Mouse (Mus musculus) hindbrain, embryonic 16.5 days (tissue): ENCODE data around the gene Scarf2. TPM values are rescaled to one million over a fixed set of nuclear protein-coding genes. Genes with fewer than 3 reads are reported as not detected.

Experiments used
- ATAC-seq: fragments of 200-750 bp; cut with Nextera tagmentation; 2 replicates; pipeline ENCODE4 v1.8.0; 2017; ENCODE audit warnings: moderate TSS enrichment, moderate library complexity
- H3K27ac ChIP-seq: fragments of 300-500 bp; sonication (generic); 2 replicates; pipeline ENCODE4 v1.5.1; 2014; ENCODE audit warnings: low read depth, mild to moderate bottlenecking, control low read depth, low read length, moderate library complexity
- H3K27me3 ChIP-seq: fragments of 300-500 bp; sonication (generic); replicated peaks from 2 replicates; pipeline ENCODE4 v1.6.1; 2014; ENCODE audit warnings: low read length; ENCODE audit not compliant: control insufficient read depth, insufficient read depth
- H3K36me3 ChIP-seq: fragments of 300-500 bp; sonication (generic); 2 replicates; pipeline ENCODE4 v1.6.1; 2014; ENCODE audit warnings: mild to moderate bottlenecking, low read length, moderate library complexity, mixed read lengths; ENCODE audit not compliant: control insufficient read depth, insufficient read depth
- H3K4me1 ChIP-seq: fragments of 300-500 bp; sonication (generic); 2 replicates; pipeline ENCODE4 v1.6.1; 2014; ENCODE audit warnings: low read depth, low read length; ENCODE audit not compliant: control insufficient read depth, insufficient read depth
- H3K4me2 ChIP-seq: fragments of 300-500 bp; sonication (generic); 2 replicates; pipeline ENCODE4 v1.6.1; 2014; ENCODE audit warnings: mild to moderate bottlenecking, low read length, control low read depth, moderate library complexity
- H3K4me3 ChIP-seq: fragments of 300-500 bp; sonication (generic); 2 replicates; pipeline ENCODE4 v1.5.1; 2014; ENCODE audit warnings: mild to moderate bottlenecking, low read length, control low read depth, moderate library complexity
- H3K9ac ChIP-seq: fragments of 300-500 bp; sonication (generic); 2 replicates; pipeline ENCODE4 v1.6.1; 2014; ENCODE audit warnings: low read depth, mild to moderate bottlenecking, control low read depth, low read length, moderate library complexity
- H3K9me3 ChIP-seq: fragments of 300-500 bp; sonication (generic); 2 replicates; pipeline ENCODE4 v1.6.1; 2014; ENCODE audit warnings: mild to moderate bottlenecking, low read length, moderate library complexity; ENCODE audit not compliant: control insufficient read depth
- WGBS: fragments of 180-500 bp; shearing (Covaris S2); extraction: QIAGEN DNeasy Blood & Tissue Kit; methylation state at CpG from one replicate; pipeline ENCODE4 v1.1.7; 2014; 5-methylcytosine and 5-hydroxymethylcytosine counted together
- polyA plus RNA-seq: library from polyadenylated mRNA; unstranded; fragments of >200 nt; fragmentation: Nextera tagmentation; extraction: Ambion mirVana; gene quantifications from 2 replicates; pipeline ENCODE4 v1.2.1, GENCODE M21; 2015

The Scarf2 gene
- 1.4 TPM in 2 replicates for polyA plus RNA-seq

DNA sequence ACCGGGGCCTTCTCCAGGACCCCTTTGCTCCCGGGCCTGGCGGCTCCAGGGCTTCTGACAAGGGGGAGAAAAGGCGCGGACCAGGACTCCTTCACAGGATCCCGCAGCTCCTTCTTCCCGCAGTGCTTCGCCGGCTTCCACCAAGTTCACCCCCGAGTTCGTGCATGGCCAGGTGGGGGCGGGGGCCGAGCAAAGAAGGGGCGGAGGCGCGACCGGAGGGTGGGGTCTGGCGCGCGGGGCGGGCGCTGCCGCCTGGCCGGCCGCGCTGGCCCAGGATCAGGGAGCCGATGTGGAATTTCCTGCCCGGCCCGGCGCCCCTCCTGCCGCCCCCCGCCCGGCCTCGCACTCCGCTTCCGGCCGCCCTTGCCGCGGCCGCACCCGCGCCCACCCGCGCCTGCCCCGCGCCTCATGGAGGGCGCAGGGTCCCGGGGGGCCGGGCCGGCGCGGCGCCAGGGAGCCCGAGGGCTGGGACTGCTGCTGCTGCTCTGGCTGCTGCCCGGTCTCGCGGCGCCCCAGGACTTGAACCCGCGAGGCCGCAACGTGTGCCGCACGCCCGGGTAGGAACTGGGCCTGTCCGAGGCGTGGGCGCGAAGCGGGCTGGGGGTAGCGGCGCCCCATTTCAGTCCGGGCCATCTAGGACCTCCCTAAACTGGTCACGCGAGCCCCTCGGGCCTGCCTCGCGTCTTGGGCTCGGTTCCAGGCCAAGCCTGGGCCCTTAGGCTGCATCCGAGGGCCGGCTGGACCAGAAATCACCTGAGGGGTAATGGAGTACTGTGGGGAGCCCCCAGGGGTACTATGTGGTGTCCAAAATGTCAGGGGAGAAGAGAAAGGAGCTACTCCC lies at the start of gene Scarf2:
Gene Scarf2 (plus strand): TSS at position 312 of the 841 bp plus-strand sequence.
- Histone ChIP-seq H3K4me2 (peak within 1 kb of the TSS; percentile 89), H3K9ac (peak within 1 kb of the TSS; percentile 70), H3K36me3 (peaks cover 2% of the 10 kb centered on the region; the same call in 1 of the 2 replicates), H3K9me3 (no peaks in the 10 kb centered on the region), H3K27me3 (peaks cover 53% of the 10 kb centered on the region), H3K27ac (no peak within 1 kb of the TSS; the same call in 1 of the 2 replicates), H3K4me3 (peak within 1 kb of the TSS; percentile 54), H3K4me1 (peaks cover 14% of the 10 kb centered on the region)
- no peak for ATAC-seq
- WGBS = 1% methylated on average over 54 of the region's 81 CpGs

DNA sequence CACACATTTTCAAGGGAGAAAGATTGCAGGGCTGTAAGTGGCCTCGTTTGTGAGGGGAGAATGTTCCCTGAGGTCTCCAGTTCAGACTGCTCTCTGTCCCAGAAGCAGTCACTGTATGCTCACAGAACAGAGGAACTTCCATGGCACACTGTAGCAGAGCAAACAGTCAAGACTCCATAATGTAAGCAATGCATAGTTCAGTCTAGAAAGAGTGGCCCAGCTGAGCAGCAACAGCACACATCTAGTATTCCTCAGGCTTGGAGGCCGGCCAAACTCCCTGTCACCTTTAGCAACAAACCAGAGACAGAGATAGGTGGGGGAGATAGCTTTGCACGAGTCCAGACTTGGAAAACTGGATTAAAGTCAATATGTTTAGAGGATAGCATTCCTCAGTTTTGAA lies 44.1 kb upstream of the Scarf2 start:
- Histone ChIP-seq H3K4me1 (no peaks in the 10 kb centered on the region), H3K4me3 (no peak overlapping the region), H3K27me3 (no peaks in the 10 kb centered on the region), H3K27ac (no peak overlapping the region), H3K9me3 (no peaks in the 10 kb centered on the region), H3K4me2 (no peak overlapping the region), H3K36me3 (no peaks in the 10 kb centered on the region), H3K9ac (no peak overlapping the region; the same call in 1 of the 2 replicates)
- ATAC-seq = no peak
- WGBS = 37% methylated on average over 3 of the region's 3 CpGs

DNA sequence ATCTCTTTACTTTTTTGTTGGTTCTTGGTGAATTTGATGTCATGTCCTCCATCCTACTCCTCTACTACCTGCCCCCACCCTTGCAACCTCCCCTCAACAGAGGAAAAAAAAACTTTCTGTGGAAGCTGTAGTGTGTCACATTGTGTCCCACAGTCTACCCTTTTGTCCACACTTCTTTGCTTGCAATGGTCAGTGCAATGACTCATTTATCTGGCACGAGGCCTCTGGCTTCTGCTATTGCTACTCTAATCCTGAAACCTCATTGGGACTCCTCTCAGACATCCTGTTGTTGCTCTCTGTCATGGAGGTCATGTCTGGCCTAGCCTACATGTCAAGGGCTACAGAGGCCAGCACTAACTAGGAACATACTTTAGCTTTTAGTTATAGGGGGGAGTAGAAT lies 43.4 kb upstream of the Scarf2 start:
- no peak overlapping the region for H3K4me3 ChIP-seq
- no peaks in the 10 kb centered on the region for H3K9me3 ChIP-seq
- H3K27me3 ChIP-seq = no peaks in the 10 kb centered on the region
- H3K36me3 ChIP-seq = no peaks in the 10 kb centered on the region
- no peak for ATAC-seq
- no peak overlapping the region for H3K27ac ChIP-seq
- no peak overlapping the region for H3K4me2 ChIP-seq
- H3K9ac ChIP-seq = no peak overlapping the region
- 44% methylated on average over 1 of the region's 1 CpGs for WGBS
- H3K4me1 ChIP-seq = 0 out of 2 replicates have a peak, but pooled peaks cover under 1% of the 10 kb centered on the region

DNA sequence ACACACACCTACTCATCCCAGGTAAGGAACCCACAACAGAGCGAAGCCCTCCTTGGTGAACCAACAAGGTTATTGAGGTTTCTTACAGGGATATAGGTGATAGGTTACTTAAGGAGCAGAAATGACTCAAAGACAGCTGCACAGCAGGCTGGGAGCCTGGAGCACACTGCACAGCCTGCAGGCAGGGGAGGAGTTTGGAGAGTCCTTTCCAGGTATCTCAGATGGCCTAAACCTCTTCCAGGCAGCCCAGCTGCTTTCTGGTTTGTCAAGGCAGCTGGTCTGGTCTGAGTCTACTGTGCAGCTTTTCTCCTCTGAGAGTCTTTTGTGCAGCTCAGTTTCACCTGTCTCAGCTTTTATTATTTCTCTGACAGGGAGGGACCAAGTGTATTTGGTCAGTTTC lies 39.3 kb upstream of the Scarf2 start:
- Histone ChIP-seq H3K9ac (no peak overlapping the region), H3K36me3 (no peaks in the 10 kb centered on the region), H3K27me3 (no peaks in the 10 kb centered on the region), H3K27ac (no peak overlapping the region), H3K4me1 (peaks cover 19% of the 10 kb centered on the region), H3K9me3 (no peaks in the 10 kb centered on the region), H3K4me3 (no peak overlapping the region), H3K4me2 (no peak overlapping the region)
- WGBS = 100% methylated on average over 1 of the region's 1 CpGs
- ATAC-seq = no peak

DNA sequence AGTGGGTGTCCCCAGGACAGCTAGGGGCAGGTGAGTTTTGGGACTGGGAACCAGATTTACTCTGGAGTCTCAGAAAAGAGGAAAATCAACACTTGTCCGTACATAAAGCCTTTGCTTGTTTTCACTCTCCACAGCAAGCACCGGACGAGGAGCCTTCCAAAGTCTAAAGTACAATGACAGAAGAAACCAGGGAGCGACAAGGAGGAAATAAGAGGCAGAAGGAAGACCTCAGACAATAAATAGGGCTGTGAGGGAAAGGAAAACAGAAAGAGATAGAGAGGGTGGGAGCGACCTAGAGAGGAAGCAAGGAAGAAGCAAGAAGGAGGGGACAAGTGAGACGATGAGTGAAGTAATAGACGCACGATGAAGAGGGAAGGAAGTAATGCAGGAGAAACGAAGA lies 38.2 kb upstream of the Scarf2 start:
- H3K4me2 ChIP-seq = peak overlapping the region; percentile 65
- WGBS = 44% methylated on average over 9 of the region's 9 CpGs
- H3K4me1 ChIP-seq = peaks cover 19% of the 10 kb centered on the region
- no peaks in the 10 kb centered on the region for H3K9me3 ChIP-seq
- ATAC-seq = no peak
- no peaks in the 10 kb centered on the region for H3K27me3 ChIP-seq
- peak overlapping the region; percentile 62 for H3K27ac ChIP-seq
- H3K36me3 ChIP-seq = no peaks in the 10 kb centered on the region
- H3K4me3 ChIP-seq = peak overlapping the region; percentile 65
- H3K9ac ChIP-seq = peak overlapping the region; percentile 65

DNA sequence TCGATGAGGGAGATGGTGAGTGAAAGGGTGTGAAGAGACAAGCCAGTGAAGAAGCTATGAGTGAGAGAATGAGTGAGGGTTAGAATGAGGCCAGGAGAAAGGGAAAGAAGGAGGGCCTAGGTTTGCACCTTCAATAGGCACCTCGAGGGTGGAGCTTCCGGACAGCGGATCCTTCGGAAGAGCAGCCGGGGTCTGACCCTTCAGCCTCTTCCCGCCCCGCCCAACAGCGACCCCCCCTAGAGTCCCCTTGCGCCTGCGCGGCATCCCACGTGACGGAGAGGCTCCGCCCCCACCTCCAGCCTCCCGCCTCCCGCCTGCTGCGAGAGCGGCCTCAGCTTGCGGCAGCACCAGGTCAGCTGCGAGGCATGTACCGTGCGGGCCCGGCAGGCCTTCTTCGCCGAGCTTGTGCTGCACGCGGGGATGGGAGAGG lies 37.7 kb upstream of the Scarf2 start, which contains the start of gene Klhl22:
Gene Klhl22 (plus strand): TSS at position 275 of the 430 bp plus-strand sequence.
- WGBS = 2% methylated on average over 25 of the region's 28 CpGs
- Histone ChIP-seq H3K9ac (peak within 1 kb of the TSS; percentile 91), H3K27ac (peak within 1 kb of the TSS; percentile 83), H3K4me3 (peak within 1 kb of the TSS; percentile 65), H3K9me3 (no peaks in the 10 kb centered on the region), H3K4me1 (peaks cover 23% of the 10 kb centered on the region), H3K27me3 (no peaks in the 10 kb centered on the region), H3K36me3 (no peaks in the 10 kb centered on the region), H3K4me2 (peak within 1 kb of the TSS; percentile 65)
- ATAC-seq = peak; percentile 94

DNA sequence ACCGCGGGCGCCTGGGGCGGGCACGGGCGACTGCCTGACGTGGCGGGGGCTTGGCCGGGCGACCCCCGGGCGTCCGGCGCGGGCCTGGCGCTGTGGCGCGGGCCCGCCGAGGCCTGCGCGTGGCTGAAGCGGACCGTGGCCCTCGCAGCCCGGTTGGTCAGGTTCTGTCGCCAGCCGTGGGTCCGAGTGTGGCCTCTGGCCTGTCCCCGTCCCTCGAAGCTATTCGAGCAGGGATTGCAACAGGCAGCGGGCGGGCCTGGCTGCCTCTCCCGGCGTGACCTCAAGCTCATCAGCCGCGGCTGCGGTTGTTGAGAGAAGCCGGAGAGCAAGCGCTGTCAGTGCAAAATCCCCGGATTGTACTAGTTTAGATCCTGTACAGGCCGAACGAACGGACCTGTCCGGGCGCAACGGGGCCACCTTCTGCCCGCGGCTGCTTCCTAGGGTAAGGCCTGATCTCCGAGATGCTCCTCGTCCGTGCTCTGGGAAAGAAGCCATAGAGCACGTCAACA lies 37.2 kb upstream of the Scarf2 start:
- H3K27me3 ChIP-seq = no peaks in the 10 kb centered on the region
- WGBS = under 1% methylated on average over 53 of the region's 54 CpGs
- H3K36me3 ChIP-seq = no peaks in the 10 kb centered on the region
- H3K4me2 ChIP-seq = peak overlapping the region; percentile 65
- H3K4me1 ChIP-seq = peaks cover 23% of the 10 kb centered on the region
- peak overlapping the region; percentile 83 for H3K27ac ChIP-seq
- H3K9ac ChIP-seq = peak overlapping the region; percentile 91
- peak; percentile 70 for ATAC-seq
- H3K4me3 ChIP-seq = peak overlapping the region; percentile 65
- no peaks in the 10 kb centered on the region for H3K9me3 ChIP-seq

DNA sequence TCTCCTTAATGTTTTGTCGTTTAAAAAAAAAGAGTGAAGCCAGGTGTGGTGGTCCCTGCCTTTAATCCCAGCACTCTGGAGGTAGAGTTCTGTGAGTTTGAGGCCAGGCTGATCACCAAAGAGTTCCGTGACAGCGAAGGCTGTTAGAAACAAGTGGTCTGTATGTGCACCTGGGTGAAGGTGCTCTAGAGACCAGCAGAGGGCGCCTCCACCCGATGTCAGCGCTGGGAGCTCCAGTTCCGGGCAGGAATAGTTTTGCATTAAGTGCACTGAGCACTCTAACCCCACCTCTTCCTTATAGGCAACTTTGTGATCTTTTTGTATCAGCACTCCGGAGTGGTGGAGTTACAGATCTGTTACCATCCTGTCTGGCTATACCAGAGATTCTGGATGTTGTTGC lies 36.4 kb upstream of the Scarf2 start:
- WGBS = 40% methylated on average over 8 of the region's 8 CpGs
- Histone ChIP-seq H3K36me3 (no peaks in the 10 kb centered on the region), H3K4me3 (peak overlapping the region; percentile 65), H3K9ac (no peak overlapping the region), H3K4me2 (peak overlapping the region; percentile 65), H3K4me1 (peaks cover 23% of the 10 kb centered on the region), H3K27me3 (no peaks in the 10 kb centered on the region), H3K9me3 (no peaks in the 10 kb centered on the region), H3K27ac (peak overlapping the region; percentile 83; the same call in 1 of the 2 replicates)
- ATAC-seq = no peak

DNA sequence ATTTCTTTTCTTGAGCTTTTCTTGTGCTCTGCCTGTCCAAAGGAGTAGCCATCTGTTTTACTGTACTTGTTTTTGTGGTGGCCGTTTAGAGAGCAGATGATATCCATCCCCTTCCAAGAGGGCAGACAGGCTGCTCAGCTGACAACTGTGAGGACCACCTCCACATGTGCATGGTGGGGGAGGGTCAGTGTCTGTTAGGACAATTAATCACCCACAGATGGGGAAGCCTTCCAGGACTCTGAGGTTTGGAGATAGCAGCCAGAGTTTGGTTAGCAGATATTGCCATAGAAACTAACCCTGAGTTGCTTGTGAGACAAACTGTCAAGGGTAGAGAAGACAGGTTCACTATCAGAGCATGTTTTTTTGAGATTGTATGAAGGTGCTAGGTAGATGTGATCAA lies 36.0 kb upstream of the Scarf2 start:
- H3K4me2 ChIP-seq = no peak overlapping the region; the same call in 1 of the 2 replicates
- ATAC-seq = no peak
- H3K9me3 ChIP-seq = no peaks in the 10 kb centered on the region
- H3K36me3 ChIP-seq = no peaks in the 10 kb centered on the region
- no peak overlapping the region for H3K27ac ChIP-seq
- 43% methylated on average over 1 of the region's 1 CpGs for WGBS
- H3K27me3 ChIP-seq = no peaks in the 10 kb centered on the region
- H3K4me1 ChIP-seq = peaks cover 23% of the 10 kb centered on the region
- no peak overlapping the region for H3K4me3 ChIP-seq
- H3K9ac ChIP-seq = no peak overlapping the region
